Mouse (Mus musculus) layer of hippocampus, postnatal 10 days (tissue): ENCODE results near the gene Crhr2. TPM values are rescaled to one million over a fixed set of nuclear protein-coding genes. Genes with fewer than 3 reads are reported as not detected.

Experiments
- DNase-seq, 2 experiments: peaks; one replicate each; pipeline ENCODE4 v3.0.0; 2021; ENCODE audit warnings: low spot score in 2 of 2
- total RNA-seq, 2 experiments: library from RNA; stranded (reverse); gene quantifications; 2 replicates each; pipeline ENCODE4 v1.2.3; 2021

The Crhr2 gene
- total RNA-seq, 2 experiments from 2014 or later, result 2.3 to 3.2 TPM

DNA sequence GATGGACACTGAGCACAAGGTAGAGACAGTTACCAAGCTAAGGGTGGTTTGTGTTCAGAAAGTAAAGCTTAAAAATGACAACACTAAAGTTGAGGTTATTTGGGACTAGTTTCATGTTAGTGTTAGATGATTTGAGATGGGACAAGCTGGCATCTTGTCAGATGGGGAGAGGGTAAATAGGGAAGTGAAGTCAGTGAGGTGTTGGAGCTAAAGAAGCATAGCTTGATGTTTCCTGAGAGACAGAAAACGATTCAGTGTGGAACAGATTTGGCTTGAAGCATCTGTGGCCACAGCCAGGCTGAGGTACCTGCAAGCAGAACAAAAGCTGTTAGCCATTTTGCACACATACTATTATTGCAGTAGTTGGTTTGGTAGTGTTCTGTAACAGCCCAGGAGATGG lies 87.5 kb downstream of the Crhr2 start:
- no peak for DNase-seq

DNA sequence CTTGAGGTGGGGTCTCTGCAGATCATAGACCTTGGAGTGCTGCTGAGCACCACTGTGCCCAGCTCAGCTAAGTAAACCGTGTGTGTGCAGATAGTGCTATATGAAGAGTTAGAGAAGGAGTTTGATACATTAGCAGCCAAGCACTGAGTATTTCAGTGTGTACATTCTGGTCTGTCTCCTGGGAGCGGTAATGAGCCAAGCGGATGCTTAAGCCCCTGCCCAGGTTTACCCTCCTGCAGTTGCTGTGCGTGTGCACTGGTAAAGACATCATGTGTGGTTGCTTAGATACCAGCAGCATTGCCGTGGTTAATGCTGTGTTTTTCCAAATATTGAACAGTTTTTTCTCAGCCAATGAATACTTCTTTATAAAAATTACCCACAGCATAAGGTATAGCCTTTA lies 88.3 kb downstream of the Crhr2 start:
- DNase-seq, result no peak

DNA sequence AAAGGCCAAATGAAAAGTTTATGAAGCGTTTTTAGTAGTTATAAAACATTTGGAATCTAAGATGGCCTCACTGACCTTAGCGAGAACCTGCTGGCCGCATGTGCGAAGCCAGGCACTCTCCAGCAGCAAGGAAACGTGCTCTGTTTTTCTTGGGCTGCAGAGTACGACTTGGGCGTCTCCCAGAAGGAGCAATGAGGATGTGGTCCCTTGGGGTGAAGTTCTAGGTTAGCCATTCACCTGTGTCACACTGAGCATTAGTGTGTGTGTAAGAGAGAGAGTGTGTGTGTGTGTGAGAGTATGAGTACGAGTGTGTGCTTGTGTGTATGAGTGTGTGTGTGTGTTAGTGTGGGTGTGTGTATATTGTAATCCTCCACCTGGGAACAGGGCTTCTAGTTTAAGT lies 89.6 kb downstream of the Crhr2 start:
- DNase-seq, result no peak

Other genes starting within 250 kb of the Crhr2 start
- 1 to 10 TPM; 3.1 to 4.1 TPM for gene Nod1, start 160.4 kb downstream of the Crhr2 start, total RNA-seq
- gene Ggct, start 140.1 kb downstream of the Crhr2 start, total RNA-seq, result 10 to 100 TPM; 37.8 to 39.9 TPM
- 100 to 1,000 TPM; 165 to 171 TPM for gene Gars, start 95.0 kb downstream of the Crhr2 start, total RNA-seq
- under 1 TPM in 1 of 2 experiments, not detected in 1; 0.34 TPM for gene Inmt, start 42.0 kb upstream of the Crhr2 start, total RNA-seq
- 10 to 100 TPM; 10.9 to 12.5 TPM for gene Mindy4, start 70.4 kb upstream of the Crhr2 start, total RNA-seq
- gene Aqp1, start 203.4 kb upstream of the Crhr2 start, total RNA-seq, result 1 to 10 TPM in 1 of 2 experiments, under 1 TPM in 1; 0.49 to 5.4 TPM
- not detected for gene Ghrhr, start 243.3 kb upstream of the Crhr2 start, total RNA-seq